Mouse (Mus musculus) C2C12 (cell line): ENCODE results near the gene Wdr83os.

Experiments used
- CEBPB ChIP-seq: IDR thresholded peaks from one replicate; pipeline ENCODE4 v1.6.1; 2011; ENCODE audit warnings: low read depth, mild to moderate bottlenecking, control low read depth, moderate library complexity
- CTCF ChIP-seq: IDR thresholded peaks from one replicate; pipeline ENCODE4 v1.5.1; 2011; ENCODE audit not compliant: control insufficient read depth, insufficient read depth, insufficient read length
- MAX ChIP-seq: IDR thresholded peaks from one replicate; pipeline ENCODE4 v1.6.1; 2011; ENCODE audit warnings: mild to moderate bottlenecking, control low read depth
- MYOD1 ChIP-seq: IDR thresholded peaks from one replicate; pipeline ENCODE4 v1.6.1; 2011; ENCODE audit warnings: low read depth; ENCODE audit not compliant: control insufficient read depth, insufficient read length
- USF1 ChIP-seq: IDR thresholded peaks from one replicate; pipeline ENCODE4 v1.6.1; 2011; ENCODE audit warnings: low read depth, mild to moderate bottlenecking, control low read depth, moderate library complexity

- no peak for TF ChIP-seq CTCF
- TF ChIP-seq MYOD1 = no peak
- TF ChIP-seq USF1 = no peak
- no peak for TF ChIP-seq MAX
- no peak for TF ChIP-seq CEBPB
Measured at GRCm38 (mm10) chr8:85037681-85038531, 42.6 kb upstream of the Wdr83os start.
